Mouse (Mus musculus) olfactory bulb, adult 2 months (tissue): ENCODE results near the gene Actl6b. TPM values are rescaled to one million over a fixed set of nuclear protein-coding genes. Genes with fewer than 3 reads are reported as not detected.

Source experiments
- H3K27ac ChIP-seq: fragments of 200-500 bp; 2 replicates; pipeline ENCODE4 v1.5.1; 2012; ENCODE audit warnings: low read depth, low read length; ENCODE audit not compliant: insufficient read depth
- H3K4me1 ChIP-seq: fragments of 200-500 bp; 2 replicates; pipeline ENCODE4 v1.6.1; 2012; ENCODE audit warnings: low read length; ENCODE audit not compliant: control insufficient read depth, insufficient read depth
- H3K4me3 ChIP-seq: fragments of 200-500 bp; 2 replicates; pipeline ENCODE4 v1.5.1; 2012; ENCODE audit warnings: mild to moderate bottlenecking, low read depth, low read length, moderate library complexity; ENCODE audit not compliant: insufficient read depth
- CTCF ChIP-seq: fragments of 200-500 bp; IDR thresholded peaks from 2 replicates; pipeline ENCODE4 v1.5.1; 2012; ENCODE audit warnings: low read depth, mild to moderate bottlenecking, low read length, moderate library complexity; ENCODE audit not compliant: insufficient read depth
- POLR2A ChIP-seq: fragments of 200-500 bp; IDR thresholded peaks from 2 replicates; pipeline ENCODE4 v1.6.1; 2012; ENCODE audit warnings: mild to moderate bottlenecking, low read depth, low read length, moderate library complexity; ENCODE audit not compliant: insufficient read depth
- WGBS: fragments of 180-500 bp; shearing (Covaris S2); methylation state at CpG from one replicate; pipeline ENCODE4 v1.1.7; 2018; 5-methylcytosine and 5-hydroxymethylcytosine counted together
- polyA plus RNA-seq: library from polyadenylated mRNA; stranded (reverse); fragments of >200 nt; gene quantifications from 2 replicates; pipeline ENCODE4 v1.2.4, GENCODE M21; 2012; ENCODE audit warnings: low replicate concordance; ENCODE audit not compliant: missing spikeins, insufficient read depth, insufficient read length

Gene Actl6b
- polyA plus RNA-seq, 1 experiment: not detected

DNA sequence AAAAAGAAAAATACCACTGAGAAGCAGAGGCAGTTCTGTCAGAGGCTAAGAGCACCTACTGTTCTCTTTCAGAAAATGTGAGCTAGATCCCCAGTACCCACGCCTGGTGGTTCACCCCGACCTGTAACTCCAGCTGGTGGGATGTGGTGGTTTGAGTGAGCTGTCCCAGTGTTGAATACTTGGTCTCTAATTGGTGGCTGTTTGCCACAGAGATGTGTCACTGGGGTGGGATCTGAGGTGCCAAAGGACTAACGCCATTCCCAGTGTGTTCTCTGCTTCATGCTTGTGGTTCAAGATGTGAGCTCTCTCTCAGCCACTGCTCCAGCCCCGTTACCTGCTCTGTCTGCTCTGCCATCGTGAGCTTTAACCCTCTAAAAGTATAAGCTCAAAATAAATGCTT lies 37.2 kb downstream of the Actl6b start:
- H3K4me1 ChIP-seq: no peaks in the 10 kb centered on the region

DNA sequence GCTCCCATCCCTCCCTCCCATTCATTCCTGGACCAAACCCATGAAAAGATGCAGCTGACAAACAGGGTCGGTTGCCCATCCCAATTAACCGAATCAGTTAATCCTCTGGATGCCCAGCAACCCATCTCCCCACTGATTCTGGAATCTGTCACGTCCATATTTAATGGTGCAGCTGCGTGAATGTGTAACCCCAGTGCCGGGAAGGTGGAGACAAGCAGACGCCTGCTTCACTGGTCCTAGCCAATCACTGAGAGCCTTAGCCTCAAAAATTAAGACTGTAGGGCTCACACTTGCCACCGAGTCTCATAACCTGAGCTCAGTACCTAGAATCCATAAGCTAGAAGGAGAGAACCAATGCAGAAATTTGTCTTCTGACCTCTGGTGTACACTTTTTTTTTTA lies 42.6 kb downstream of the Actl6b start:
- WGBS: 71% methylated on average over 7 of the region's 7 CpGs
- Histone ChIP-seq H3K4me3 (no peak overlapping the region), H3K4me1 (peaks cover 9% of the 10 kb centered on the region), H3K27ac (no peak overlapping the region)
- TF ChIP-seq POLR2A (no peak), CTCF (no peak)

More for the DNA sequence above, 37.2 kb downstream of the Actl6b start:
- no peak overlapping the region for H3K27ac ChIP-seq
- WGBS: 78% methylated on average over 5 of the region's 5 CpGs
- no peak overlapping the region for H3K4me3 ChIP-seq
- TF ChIP-seq CTCF: no peak
- TF ChIP-seq POLR2A: no peak

GRCm38 (mm10) chr5:137596601-137597261 lies 43.4 kb downstream of the Actl6b start:
- Histone ChIP-seq H3K4me1 (peaks cover 9% of the 10 kb centered on the region), H3K4me3 (no peak overlapping the region), H3K27ac (no peak overlapping the region)
- no peak for TF ChIP-seq POLR2A
- WGBS: 47% methylated on average over 30 of the region's 30 CpGs

DNA sequence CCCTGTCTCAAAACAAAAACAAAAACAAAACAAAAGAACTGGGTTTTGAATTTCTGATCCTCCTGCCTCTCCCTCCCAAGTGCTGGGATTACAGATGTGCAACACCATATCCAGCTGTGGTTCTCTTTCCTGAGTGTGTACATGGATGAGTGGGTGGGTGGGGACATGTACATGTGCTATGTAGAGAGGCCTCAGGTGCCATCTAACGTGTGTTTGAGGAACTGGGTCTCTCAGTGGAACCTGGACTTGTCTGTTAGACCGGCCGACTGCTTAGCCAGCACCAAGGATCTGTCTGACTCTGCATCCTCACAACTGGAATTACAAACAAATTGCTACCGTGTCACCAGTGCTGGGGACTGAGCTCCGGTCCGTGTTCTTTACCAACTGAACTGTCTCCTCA lies 44.3 kb downstream of the Actl6b start:
- no peak overlapping the region for H3K27ac ChIP-seq

GRCm38 (mm10) chr5:137598100-137598826 lies 44.9 kb downstream of the Actl6b start:
- WGBS: 84% methylated on average over 2 of the region's 2 CpGs
- no peak overlapping the region for H3K4me3 ChIP-seq
- TF ChIP-seq CTCF: no peak
- TF ChIP-seq POLR2A: no peak
- H3K27ac ChIP-seq: no peak overlapping the region
- peaks cover 9% of the 10 kb centered on the region for H3K4me1 ChIP-seq

More for the DNA sequence above, 44.3 kb downstream of the Actl6b start:
- TF ChIP-seq CTCF: no peak
- TF ChIP-seq POLR2A: no peak
- Histone ChIP-seq H3K4me3 (no peak overlapping the region), H3K4me1 (peaks cover 9% of the 10 kb centered on the region)
- WGBS: 96% methylated on average over 6 of the region's 6 CpGs

DNA sequence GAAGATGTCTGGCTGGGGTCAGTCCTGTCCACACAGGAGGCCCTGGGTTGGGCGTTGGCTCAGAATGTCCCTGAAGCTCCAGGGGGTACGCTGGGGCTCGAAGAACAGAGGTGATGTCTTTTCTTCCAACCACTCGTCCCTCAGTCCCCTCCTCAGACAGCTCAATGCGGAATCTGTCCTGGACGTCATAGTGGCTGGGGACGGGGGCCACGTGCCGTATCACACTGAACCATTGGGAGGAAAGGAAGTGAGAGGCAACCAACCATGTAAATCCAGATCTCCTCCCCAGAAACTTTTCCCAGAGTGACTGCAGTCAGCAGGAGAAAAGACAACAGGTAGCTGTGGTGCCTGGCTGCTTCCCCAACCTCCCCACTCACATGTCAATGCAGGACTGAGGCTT lies 46.3 kb downstream of the Actl6b start:
- H3K4me1 ChIP-seq: peaks cover 9% of the 10 kb centered on the region
- WGBS: 46% methylated on average over 9 of the region's 9 CpGs
- no peak overlapping the region for H3K27ac ChIP-seq
- H3K4me3 ChIP-seq: peak overlapping the region; percentile 67
- TF ChIP-seq CTCF (no peak), POLR2A (no peak)

DNA sequence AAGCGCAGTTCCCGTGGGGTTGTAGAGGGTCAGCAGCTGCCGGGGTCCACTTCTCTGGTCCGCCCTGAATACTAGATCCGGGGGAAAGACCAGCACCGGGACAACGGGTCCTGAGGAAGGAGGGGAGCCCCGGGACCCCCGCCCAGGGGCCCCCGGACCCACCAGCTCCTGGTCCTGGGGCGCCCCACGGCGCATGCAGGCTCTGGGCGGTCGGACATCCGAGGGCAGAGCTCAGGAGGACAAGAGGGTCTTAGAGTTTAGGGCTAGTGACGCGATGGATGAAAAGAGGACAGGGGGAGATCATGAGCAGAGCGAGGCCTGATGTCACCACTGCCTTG lies 46.9 kb downstream of the Actl6b start:
- under 1% methylated on average over 19 of the region's 19 CpGs for WGBS
- peak overlapping the region; percentile 67 for H3K4me3 ChIP-seq
- H3K27ac ChIP-seq: peak overlapping the region; percentile 3; the same call in 1 of the 2 replicates
- H3K4me1 ChIP-seq: peaks cover 9% of the 10 kb centered on the region
- TF ChIP-seq POLR2A (no peak), CTCF (no peak)

- TF ChIP-seq POLR2A (peak; percentile 29; the same call in 1 of the 2 replicates), CTCF (no peak)
- H3K27ac ChIP-seq: peak within 1 kb of the TSS; percentile 86
- H3K4me1 ChIP-seq: peaks cover 9% of the 10 kb centered on the region
- WGBS: under 1% methylated on average over 41 of the region's 41 CpGs
- H3K4me3 ChIP-seq: peak within 1 kb of the TSS; percentile 67
Observed at GRCm38 (mm10) chr5:137600619-137601364, 47.5 kb downstream of the Actl6b start, which contains the start of gene Mospd3. Gene Mospd3 (minus strand): TSS chr5:137601058.

- Histone ChIP-seq H3K4me1 (peaks cover 9% of the 10 kb centered on the region), H3K27ac (no peak overlapping the region), H3K4me3 (peak overlapping the region; percentile 67)
- TF ChIP-seq CTCF (no peak), POLR2A (no peak)
- under 1% methylated on average over 22 of the region's 22 CpGs for WGBS
Observed at GRCm38 (mm10) chr5:137601365-137601729, 48.0 kb downstream of the Actl6b start.
